Mouse (Mus musculus): Measurements from ENCODE around the gene Plcb3.
"Not testable (repeated sequence)": the region's sequence is repeated elsewhere in the genome, so short reads cannot be mapped to it uniquely, and the experiment has no call there.

Gene Plcb3

DNA sequence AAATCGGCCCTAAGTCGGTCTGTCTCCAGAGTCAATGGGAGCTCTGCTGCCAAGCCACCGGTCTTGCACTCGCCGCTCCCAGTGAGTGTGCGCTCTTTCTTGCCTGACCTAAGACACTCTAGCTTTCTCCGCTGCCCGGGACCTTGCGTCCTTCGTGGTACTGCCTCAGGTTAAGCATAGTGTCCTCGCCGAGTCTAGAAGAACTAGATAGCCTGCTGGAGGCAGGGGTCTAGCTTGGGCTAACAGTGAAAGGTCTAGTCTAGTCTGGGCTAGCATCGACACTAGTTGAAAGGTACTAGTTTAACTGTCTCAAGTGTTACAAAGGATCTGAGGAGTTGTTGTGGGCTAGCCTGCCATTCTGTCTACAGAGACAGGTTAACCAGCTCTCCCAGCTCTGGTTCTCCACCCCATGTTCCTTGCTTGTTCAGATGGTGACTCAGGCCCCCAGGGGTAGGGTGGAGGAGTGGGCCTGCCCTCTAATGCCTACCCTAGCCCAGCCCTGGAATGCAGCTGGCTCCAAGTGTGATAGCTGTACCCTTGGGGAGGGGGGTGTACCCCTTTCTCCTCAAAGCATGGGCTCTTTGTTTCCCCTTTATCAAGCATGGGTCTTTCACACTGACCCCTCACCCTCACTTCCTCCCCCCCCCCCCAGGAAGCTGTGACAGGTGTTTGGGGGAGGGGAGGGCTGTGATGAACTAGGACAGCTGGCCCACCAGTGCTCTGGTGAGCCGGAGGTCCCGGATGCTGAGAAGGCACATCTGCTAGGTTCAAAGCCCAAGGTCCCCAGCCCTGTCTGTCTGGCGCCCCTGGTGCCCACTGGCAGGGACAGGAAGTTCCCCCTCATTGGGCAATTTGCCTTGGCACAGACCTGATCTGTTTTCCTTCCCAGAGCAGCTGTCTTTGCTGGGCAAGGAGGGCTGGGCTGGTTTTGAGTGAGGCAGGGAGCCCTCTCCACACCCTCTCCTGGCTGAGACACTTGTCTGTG, at the start of gene Plcb3:
Gene Plcb3 (minus strand): TSS at position 934 of the 985 bp plus-strand sequence.
- DNase-seq = peak; percentile 90

DNA sequence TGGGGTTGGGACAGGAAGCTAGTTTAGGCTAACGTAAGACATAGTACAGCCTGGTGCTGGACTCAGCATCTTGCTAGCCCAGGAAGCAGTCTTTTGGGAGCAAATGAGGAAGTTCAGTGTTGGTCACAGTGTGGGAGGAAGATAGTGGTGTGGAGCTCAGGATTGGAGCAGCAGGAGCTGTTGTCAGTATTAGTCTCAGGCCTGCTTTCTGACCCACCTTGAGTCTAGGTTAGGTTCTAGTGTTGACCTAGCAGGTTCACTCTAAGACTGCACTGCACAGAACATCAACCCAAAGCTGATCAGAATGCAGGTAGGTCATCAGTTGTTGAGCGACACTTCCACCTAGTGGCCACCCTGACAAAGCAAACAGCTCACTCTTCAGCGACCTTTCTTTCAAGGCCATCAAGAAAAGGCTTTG, 44.0 kb upstream of the Plcb3 start:
- DNase-seq = peak; percentile 81

DNA sequence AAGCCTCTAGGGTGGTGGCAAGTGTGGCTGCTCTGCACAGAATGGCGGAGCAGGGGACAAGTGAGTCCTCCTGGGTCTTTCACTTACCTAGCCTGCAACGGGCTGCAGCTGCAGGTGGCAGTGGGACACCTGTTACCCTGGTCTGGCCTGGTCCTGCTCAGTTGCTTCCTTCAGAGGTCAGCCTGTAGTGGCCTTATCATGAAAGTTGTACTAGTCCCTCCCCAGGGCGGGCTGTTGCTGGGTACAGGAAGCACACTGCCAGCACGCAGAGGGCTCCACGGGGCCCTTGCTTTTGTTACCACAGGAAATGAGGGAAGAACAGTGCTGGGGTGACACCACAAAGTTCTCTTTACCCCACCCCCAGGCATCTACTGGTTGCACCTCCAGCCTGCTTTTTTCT, 42.9 kb upstream of the Plcb3 start, which contains the start of gene Fermt3:
Gene Fermt3 (minus strand): TSS at position 279 of the 400 bp plus-strand sequence.
- DNase-seq = peak; percentile 87

- peak; percentile 46 for DNase-seq
These were observed 42.3 kb upstream of the Plcb3 start for GRCm38 (mm10) chr19:7018546-7018945.

DNA sequence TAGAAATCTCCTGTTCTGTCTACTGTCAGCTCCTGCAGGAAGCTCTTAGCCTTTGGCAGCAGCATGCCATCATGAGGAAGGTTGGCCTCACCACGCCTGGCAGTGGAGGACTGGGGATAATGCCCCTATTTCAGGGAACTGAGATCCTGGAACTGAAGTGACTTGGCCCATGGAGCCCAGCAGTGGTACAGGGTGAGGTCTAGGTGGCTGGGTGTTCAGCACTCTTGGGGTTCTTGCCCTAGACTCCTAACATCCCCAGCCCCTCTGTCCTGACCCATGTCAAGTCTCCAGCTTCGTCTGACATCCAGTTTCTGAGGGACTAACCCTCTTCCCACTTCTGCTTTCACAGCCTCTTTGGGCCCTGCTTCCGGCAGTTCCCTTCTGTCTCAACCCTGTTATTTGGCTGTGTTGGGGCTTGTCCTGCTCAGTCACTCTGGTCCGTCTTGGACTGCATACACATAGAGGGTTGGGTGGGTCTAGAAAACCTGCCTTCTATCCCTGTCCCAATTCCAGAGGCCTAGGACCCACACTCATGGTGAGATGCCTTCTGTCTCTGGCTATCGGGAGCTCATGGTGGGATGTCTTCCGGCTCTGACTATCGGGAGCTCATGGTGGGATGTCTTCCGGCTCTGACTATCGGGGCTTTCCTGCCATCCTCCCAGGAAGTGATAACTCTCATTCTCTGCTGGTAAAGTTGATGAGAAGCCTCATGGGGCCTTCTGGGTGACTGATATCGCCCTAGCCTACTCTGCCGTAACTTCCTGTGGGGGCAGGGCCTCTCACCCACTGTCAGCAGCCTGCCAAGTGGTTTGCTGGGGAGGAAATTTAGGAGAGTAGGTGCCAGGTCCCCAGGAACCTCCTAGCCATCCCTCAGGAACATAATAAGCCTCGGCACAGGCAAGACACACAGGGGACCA, 41.5 kb upstream of the Plcb3 start:
- peak; percentile 66 for DNase-seq

DNA sequence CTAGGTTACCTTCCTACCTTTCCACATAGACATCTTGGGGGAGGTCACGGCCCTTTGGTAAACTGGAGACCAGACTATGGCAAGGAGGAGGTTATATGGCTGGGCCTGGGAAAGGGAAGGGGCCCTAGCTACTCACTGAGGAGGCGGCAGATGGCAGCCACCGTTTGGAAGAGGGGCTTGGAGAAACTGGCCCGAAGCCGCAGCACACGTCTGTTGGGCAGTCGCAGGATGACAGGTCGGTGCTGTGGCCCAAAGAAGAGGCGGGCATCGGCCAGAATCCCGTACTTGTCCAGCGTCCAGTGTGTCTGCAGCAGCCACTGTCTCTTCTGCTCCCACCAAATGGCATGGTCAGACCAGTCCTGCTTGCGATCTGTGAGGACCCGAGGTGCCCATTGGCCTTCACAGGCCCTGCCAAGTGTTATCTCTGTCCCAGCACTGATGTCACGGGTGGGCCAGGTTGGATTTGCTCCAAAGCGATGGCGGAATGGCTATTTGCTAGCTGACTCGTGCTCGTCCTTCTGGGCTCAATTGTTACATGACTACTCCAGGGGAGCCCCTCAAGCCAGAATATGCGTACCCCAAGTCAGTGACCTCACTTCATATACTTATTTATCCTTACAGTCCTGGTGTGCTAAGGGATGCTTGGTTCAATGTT, 38.3 kb upstream of the Plcb3 start:
- DNase-seq = no peak

GRCm38 (mm10) chr19:7013984-7014383, 37.7 kb upstream of the Plcb3 start:
- no peak for DNase-seq

DNA sequence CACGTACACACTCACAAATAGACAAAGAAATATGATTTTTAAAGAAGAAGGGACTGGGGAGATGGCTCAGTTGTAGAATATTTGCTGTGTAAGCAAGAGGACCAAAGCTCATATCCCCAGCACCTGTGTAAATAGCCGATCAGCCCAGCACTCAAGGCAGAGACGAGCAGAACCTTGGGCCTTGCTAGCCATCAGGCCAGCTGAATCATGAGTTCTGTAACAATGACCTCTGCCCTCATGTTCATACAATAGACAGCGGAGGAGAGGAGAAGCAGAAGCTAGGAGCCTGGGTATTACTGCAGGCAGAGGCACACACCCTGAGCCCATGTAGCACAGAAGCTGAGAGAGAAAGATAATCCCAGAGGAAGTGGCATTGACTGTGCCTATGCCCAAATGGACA, 36.2 kb upstream of the Plcb3 start:
- DNase-seq = no peak

DNA sequence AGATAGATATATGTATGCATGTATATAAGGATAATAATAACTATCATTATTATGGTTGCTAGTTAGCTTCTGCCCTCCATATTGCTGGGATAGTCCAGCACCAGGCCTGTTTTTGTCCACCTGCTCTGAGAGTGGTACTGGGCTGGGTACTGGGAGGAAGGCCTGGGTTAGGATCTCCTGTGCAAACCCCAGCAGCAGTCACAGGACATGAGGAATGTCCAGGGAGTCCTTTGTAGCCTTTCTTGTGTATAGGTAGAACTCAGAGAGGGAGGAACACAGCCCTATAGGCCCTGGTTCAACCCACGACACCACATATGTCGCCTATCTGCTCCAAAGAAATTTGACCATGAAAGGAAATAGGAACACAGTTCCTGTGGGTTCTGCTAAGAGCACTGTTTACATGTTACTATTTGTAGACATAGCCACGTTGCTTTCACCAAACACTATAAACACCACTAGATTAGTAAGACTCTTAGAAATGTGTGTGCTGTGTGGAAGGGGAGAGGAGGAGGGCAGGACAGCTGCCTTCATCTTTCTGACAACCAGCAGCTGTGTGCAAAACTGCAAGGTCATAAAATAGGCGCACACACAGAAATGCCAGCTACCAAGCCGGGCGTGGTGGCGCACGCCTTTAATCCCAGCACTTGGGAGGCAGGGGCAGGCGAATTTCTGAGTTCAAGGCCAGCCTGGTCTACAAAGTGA, 30.8 kb upstream of the Plcb3 start:
- DNase-seq = no peak

DNA sequence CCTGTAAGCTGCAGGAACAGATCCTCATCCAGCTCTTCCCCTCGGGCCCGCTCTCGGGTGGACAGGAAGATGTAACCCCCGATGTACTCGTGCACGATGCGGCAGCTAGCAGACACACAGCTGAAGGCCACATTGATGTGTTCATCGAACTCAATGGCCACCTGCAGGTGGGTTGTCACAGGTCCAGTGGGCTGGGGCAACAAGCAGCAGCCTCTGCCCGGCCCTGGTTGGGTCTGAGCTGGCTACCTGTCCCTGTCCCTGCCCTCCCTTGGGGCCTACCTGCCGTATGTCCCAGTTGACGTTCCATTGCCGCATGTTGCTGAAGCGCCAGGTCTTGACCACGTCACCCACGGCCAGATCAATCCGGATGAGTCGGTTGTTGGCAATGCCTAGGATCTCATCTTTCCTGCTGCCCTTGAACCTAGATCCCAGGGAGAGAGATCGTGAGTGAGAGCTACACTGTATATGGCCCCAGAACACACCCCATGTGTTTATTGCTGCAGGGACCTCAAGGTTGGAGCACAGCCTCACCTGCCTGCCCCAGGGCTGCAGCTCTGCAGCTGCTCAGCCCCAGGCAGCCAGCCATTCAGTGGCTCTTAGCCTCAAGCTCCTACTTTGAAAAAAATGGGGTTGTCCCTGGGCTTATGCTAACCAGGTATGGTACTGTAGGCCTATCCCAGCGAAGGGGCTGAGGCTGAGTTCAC, 23.2 kb upstream of the Plcb3 start:
- no peak for DNase-seq

- DNase-seq = no peak
These were observed 21.5 kb upstream of the Plcb3 start for GRCm38 (mm10) chr19:6997721-6998290.

DNA sequence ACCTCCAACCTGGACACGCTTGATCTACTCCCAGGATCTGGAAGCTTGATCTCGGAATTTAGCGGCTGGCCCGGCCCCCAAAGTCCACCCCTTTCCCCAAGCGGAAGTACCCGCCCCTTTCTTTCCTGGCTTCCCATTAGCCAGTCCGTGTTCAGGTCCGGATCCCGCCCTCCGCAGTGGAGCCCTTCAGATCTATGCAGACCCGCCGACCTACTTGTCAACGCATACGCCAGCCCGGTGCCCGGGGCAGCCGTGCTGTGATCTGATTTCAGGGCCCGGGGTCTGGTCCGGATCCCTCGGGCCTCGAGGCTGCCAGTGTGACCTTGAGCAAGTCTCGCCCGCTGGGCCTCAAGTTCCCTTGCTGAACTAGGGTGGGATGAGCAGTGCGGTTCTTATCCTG, 19.7 kb upstream of the Plcb3 start, which contains the start of the genes Nudt22 and Trpt1:
Gene Nudt22 (minus strand): TSS at position 112 of the 400 bp plus-strand sequence.
Gene Trpt1 (plus strand): TSS at position 126 of the 400 bp plus-strand sequence.
- DNase-seq = peak; percentile 70

DNA sequence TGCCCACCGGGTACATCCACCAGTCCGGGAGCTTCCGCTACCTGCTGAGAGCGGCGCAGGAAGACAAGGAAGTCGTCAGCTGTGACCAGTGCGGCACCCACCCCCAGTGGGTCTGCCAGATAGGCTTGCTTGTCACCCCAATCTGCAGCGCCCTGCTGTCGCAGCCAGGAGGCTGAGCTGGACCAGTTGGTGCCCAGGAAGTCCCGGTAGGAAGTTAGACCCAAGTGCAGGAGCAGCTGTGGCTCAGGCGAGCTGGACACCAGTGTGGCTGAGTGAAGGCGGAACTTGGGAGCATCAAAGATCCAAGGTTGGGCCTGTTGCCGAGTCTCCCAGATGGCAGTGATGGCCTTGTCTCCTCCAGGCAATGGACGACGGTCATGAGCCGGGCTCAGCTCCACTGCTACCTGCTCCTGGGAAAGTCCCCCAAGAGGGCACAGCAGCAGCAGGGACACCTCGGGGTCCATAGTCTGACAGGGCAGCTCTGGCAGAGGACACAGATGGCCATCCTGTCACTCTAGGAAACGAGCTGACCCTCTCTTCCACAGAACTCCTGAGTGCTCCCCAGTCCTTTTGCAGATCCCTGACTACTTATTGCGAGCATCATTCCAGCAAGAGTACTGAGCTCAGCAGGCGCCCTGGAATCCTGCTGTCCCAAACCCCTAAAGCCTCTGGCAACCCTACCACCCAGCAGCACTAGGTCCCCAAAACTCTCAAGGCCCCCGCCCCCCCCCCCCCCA, 19.2 kb upstream of the Plcb3 start:
- DNase-seq = no peak

DNA sequence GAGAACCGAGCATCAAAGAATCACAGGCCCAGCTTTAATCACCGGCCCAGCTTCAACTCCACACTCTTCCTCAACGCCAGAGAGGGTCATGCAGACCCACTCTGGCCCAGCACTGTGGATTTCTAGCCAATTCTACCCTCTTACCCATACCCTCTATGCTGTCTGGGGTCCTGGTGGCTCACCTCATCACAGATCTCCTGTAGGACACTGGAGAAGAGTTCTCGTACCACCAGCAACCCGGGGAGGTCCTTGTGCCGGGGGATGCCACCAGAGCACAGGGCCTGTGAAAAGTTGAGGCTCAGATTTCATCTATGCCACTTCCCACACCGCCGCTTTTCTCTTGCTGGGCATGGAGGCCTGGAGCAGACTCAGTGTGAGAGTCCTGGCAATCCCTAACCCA, 18.2 kb upstream of the Plcb3 start:
- DNase-seq = no peak

DNA sequence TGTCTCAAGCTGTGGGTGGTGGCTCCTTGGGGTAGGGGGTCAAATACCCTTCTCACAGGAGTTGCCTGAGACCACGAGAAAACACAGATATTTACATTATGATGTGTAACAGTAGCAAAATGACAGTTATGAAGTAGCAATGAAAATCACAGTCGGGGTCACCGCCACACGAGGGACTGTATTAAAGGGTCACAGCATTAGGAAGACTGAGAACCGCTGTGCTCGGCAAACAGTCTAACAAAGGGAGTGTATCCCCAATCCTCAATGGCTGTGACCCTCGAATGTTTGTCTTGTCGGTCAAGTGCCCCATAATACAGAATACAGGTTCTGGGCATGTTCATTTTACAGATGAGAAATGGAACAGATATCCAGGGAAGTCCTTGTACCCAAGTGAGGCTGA, 17.7 kb upstream of the Plcb3 start:
- DNase-seq = no peak

DNA sequence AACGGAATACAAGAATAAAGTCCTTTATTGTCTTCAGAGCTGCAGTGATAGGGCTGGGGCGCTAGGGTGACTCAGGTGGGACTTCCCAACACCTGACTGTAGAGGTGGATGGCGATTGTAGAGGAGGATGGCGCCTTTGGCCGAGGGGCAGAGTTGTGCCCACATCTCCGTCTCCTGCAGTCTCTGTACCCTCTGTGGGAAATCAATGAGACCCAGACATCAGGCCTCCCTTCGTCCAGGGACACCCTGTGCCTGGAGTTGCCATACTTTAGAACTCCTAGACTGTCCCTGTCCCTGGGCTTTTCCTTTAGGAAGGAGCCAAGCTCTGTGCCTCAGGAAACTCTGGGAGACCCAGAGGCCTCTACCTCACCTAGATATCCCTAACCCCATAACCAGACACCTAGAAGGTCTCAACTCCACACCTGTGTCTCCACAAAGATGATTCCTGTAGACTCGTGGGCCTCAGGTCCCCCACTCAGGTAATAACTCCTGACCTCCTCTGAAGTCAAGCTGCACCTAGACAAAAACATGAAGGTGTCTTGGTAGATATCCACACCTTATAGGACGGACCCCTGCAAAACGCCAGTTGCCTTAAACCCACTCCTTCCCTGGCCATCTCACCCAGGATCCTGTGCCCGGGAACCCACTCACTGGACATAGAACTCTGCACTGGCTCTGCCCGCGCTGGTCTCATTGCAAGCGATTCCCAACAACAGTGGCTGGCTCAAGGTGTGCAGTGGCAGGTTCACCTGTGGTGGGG, 16.9 kb upstream of the Plcb3 start:
- no peak for DNase-seq

DNA sequence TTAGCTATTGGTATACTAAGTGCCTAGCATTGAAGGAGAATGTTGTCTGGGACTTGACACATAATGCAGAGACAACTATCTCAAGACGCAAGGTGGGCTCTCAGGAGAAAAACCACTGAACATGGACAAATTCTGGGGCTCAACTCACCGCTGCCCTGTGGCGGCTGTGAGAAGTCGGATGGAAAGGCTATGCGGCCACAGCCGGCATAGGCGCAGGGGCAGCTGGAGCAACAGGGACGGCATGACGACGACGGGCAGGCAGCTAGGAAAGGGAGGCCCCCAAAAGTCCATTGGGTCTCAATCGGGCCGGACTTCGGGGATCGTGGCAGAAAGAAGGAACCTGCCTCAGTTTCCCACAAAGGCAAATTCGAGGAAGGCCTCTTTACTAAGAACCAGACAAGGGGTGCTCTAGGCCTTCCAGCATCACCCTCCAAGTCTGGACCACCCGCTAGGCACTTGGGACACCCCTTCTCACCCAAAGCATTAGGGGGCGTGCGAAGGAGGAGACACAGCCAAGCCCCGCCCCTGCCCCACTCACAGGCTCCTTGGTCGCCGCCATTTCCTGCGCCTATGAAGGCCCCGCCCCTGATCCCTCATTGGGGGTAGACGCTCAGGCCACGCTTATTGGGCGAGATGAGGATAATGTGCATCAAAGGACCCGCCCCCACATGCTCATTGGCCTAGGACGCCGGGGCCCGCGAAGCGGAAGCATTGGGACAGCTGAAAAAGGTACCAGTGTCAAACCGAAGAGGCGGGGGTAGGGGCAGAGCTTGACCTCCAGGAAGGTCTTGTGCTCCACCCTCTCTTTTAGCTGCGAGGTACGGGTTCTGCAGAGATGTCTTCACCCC, 16.0 kb upstream of the Plcb3 start, which contains the start of gene Dnajc4:
Gene Dnajc4 (minus strand): TSS at position 562 of the 848 bp plus-strand sequence.
- DNase-seq = peak; percentile 98

DNA sequence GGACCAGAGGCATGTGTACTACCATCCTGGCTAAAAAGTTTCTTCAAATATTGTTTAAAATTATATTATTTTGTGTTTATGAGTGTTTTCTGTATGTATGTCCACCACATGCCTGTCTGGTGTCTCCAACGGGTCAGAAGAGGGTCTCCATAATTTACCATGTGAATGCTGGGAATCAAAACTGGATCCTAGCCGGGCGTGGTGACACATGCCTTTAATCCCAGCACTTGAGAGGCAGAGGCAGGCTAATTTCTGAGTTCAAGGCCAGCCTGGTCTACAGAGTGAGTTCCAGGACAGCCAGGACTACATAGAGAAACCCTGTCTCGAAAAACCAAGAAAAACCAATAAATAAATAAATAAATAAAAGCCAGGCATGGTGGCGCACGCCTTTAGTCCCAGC, 14.9 kb upstream of the Plcb3 start:
- not testable (repeated sequence) for DNase-seq

All from thymus, postnatal 25 days (tissue).